Mouse (Mus musculus) lung, postnatal 36 days (tissue): ENCODE results near the gene Glod5.

ENCODE experiments used
- DNase-seq: peaks from one replicate; pipeline ENCODE4 v3.0.0; 2022; ENCODE audit warnings: mixed read lengths

Glod5 gene

GRCm38 (mm10) chrX:7967596-7968201 lies 50.6 kb downstream of the Glod5 start:
- no peak for DNase-seq

- DNase-seq = no peak
Observed at GRCm38 (mm10) chrX:7966161-7966560, 52.1 kb downstream of the Glod5 start.

GRCm38 (mm10) chrX:7963829-7964626 lies 54.3 kb downstream of the Glod5 start:
- DNase-seq = no peak

GRCm38 (mm10) chrX:7958868-7959267 lies 59.4 kb downstream of the Glod5 start:
- no peak for DNase-seq
